Mouse (Mus musculus): ENCODE results near the gene Ndufv3.

Gene Ndufv3

GRCm38 (mm10) chr17:31556253-31556652 lies 36.3 kb downstream of the Ndufv3 start:
- no peak for DNase-seq (ENCODE audit: low spot score in 2 of 2)

- DNase-seq (ENCODE audit: low spot score in 2 of 2), result peak in 1 of 2 experiments; percentile 30
Observed at GRCm38 (mm10) chr17:31557124-31557880, 37.4 kb downstream of the Ndufv3 start.

GRCm38 (mm10) chr17:31557947-31558542 lies 38.1 kb downstream of the Ndufv3 start:
- no peak for DNase-seq (ENCODE audit: low spot score in 2 of 2)

- DNase-seq (ENCODE audit: low spot score in 2 of 2), result no peak
Observed at GRCm38 (mm10) chr17:31559021-31559789, 39.3 kb downstream of the Ndufv3 start.

GRCm38 (mm10) chr17:31563632-31564014 lies 43.7 kb downstream of the Ndufv3 start:
- peak in 1 of 2 experiments; percentile 42 for DNase-seq (ENCODE audit: low spot score in 2 of 2)

DNA sequence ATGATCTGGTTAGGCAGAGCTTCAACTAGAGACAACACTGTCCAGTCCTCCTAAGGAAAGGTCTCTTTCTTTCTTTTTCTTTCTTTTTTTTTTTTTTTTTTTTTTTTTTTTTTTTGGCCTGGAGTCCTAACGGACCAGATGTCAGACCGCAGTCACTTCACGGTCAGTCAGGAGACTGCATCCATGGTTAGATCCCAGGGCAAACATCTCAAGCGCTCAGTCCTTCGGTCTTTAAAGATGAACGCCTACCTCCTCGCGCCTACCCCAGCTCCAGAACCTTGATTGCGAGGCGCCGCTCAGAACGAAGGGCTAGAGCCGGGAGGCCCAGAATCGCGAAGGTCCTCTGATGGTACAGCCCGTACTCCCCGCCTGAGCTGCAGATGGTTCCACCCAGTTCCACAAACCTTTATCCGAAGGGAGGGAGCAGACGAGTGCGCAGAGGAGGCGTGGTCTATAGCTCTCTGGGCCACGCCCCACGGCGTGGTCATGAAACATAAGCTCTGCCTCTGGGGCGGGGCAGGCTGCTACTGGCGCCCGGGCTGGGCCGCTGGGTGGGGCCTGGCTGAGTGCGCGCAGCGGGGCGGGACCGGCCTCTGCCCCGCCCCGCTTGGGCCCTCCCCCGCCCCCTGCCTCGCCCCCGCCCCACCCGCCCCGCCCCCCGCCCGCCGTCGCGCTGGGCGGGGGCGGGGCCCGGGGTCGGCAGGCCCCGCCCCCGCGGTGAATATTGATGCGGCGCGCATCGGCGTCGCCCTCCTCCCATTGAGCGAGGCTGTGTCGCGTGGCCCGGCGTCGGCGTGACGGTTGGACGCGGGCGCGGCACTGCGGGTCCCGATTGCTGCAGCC lies 44.3 kb downstream of the Ndufv3 start, which contains the start of gene Pknox1:
Gene Pknox1 (plus strand): TSS at position 720 of the 843 bp plus-strand sequence.
- DNase-seq (ENCODE audit: low spot score in 2 of 2), result peak; percentile 89 to 98

DNA sequence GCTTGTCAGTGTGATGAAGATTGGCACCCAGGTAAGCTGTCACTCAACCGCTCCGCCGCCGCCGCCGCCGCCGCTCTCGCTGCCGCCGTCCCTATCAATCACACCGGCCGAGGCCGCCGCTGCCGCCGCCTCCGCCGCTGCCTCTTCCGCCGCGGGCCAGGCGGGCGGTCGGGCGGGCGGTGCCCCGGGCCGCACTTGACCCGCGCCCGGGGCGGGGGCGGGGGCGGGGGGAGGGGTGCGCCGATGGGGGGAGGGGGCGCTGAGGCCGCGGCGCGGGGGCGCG lies 44.9 kb downstream of the Ndufv3 start:
- no peak for DNase-seq (ENCODE audit: low spot score in 2 of 2)

DNA sequence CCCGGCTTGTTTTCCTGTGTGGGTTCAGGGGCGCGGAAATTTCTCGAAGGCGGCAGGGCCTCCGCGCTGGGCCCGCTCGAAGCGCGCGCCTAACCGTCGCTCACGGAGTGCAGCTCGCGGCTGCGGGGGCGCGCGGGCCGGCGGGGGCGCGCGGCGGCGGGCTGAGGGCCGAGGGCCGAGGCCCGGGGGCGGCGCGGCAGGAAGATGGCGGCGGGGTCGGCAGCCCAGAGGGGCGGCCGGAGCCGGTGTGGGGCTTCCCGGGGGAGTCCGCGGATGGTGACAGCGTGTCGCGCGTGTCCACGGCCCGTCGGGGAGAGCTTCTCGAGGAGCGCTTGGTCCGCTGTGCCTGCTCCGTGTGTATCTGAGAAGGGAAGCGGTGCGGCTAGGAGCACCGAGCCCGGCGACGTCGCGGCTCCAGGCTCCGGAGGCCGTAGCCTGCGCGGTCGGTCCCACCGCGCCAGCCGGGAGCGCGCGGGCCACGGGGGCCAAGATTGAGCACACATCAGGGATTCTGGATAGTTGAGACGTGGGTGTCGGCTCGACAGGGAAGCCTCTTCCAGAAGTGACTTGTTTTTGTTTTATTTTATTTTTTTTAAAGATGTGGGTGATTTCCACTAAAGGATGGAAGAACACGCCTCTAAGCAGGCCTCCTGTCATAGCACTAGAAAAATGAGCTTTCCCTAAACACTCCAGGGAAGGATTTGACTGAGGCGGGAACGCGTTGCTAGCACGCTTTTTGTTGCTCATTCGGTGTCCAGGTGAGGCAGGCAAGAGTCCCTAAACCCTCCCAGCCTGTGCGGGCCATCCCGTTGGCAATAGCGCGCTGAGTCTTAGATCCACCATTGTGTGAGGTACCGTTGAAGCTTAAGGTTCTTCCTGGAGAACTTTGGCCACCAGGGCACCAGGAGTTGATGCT lies 45.5 kb downstream of the Ndufv3 start:
- peak; percentile 43 to 78 for DNase-seq (ENCODE audit: low spot score in 2 of 2)

GRCm38 (mm10) chr17:31566276-31566675 lies 46.4 kb downstream of the Ndufv3 start:
- DNase-seq (ENCODE audit: low spot score in 2 of 2), result no peak

DNA sequence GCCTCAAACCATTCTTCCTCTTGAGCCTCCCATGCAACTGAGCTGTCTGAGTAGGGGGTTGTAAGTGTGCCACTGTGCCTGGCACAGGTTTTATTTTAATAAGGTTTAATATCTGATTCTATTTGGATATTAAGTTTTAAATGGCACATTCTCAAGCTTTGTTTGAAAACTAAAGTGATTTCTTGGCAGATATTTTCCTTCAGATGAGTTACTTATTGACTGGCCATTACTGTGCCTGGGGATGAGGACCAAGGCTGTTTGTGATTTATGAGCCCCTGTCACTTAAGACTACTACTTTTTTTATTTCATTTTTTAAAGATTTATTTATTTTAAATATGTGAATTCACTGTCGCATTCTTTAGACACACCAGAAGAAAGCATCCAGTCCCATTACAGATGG lies 49.8 kb downstream of the Ndufv3 start:
- DNase-seq (ENCODE audit: low spot score in 2 of 2), result no peak

DNA sequence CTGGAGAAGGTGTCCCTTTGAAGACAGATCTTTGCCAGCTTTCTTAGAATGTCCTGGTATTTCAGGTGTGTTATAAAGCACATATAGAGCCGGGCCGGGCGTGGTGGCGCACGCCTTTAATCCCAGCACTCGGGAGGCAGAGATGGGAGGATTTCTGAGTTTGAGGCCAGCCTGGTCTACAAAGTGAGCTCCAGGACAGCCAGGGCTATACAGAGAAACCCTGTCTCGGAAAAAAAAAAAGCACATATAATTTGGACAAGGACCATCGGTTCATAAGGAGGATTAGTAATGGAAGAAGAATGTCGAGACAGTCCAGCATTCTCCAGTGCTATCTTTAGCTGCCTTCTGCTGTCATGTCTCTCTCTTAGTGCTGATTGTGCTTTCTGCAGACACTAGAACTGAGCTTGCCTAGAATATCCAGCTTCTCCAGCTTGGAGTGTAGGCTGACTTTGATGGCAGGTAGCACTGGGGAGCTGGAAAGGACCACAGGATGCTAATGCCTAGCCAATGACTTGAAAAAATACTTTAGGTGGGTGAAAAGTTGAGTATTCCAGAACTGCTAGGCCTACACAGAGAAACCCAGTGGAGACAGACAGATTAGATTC lies 50.5 kb downstream of the Ndufv3 start:
- DNase-seq (ENCODE audit: low spot score in 2 of 2), result peak; percentile 32 to 49

DNA sequence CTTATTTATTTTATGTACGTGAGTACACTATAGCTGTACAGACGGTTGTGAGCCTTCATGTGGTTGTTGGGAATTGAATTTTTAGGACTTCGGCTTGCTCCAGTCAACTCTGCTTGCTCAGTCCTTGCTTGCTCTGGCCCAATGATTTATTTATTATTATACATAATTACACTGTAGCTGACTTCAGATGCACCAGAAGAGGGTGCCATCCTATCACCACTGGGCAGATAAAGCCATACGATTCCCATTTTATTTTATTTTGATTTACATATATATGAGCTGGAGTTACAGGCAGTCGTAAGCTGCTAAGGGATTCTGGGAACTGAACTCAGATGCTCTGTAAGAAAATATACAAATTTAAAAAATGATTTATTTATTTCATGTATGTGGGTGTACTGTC lies 51.8 kb downstream of the Ndufv3 start:
- DNase-seq (ENCODE audit: low spot score in 2 of 2), result no peak

DNA sequence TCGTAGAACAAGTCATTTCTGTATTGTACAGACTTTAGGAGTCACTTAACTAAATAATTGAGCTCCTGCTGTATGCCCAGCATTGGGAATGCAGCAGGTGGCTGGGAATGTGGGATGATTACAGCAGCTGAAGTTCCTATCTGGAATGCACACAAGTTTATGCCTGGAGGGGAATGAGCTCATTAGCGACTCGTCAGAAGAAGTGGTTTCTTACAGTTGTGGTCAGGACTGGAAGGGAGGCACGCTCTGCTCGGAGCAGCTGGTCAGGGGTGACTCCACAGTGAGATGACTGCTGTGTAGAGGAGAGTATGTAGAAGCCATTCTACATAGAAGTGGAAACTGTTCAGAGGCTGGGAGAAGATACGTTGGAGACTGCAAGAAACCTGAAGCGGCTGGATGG lies 54.7 kb downstream of the Ndufv3 start:
- DNase-seq (ENCODE audit: low spot score in 2 of 2), result no peak

DNA sequence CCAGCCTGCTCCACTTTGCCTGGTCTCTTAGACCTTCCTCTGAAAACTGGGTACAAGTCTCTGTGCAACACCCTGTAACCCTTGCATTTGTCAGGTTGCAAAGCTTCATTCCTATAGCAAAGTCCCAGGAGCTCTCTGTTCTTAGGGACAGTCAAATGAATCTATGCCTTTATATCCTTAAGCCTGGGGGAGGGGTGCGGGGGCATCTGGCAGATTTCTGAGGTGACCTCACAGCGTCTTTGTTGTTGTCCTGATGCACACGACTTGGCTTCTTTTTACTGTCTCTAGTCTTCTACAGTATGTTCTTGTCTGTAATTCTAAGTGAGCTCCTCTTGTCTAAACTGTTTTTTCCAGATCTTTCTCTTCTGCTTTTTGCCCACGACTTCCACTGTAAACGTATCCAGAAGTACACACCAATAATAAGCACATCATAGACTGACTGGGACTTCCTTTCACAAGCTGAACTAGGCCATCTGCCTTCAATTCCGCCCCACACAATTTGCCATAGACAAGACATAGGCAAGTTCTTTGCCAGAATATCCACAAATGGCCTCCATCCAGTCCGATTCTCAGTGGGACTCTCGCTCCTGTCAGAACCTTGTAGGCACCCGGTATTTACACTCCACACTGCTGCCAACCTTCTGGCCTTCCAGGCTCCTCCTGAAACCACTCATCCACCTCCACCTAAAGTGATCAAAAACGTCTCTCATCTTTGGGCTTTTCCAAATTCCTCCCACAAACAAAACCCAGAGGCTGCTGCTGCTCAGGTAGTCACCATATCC lies 56.7 kb downstream of the Ndufv3 start:
- DNase-seq (ENCODE audit: low spot score in 2 of 2), result peak in 1 of 2 experiments; percentile 20

DNA sequence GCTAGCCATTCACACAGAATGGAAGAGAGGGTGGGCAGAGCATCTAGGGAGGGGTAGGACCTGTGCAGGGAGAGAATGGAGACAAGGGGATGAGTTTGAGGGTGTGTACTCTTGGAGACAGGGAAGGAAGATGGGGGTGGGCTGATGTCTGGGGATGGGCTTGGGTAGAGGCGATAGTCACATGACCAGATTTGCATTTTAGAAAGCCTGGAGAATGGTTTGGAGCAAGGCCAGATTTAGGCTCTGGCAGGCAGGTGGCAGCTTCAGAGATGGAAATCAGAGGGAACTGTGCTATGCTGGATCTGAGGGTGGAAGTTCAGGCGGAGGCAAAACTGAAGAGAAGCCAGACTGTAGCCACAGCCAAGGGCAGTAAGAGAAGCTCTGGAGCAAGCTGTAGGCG lies 60.4 kb downstream of the Ndufv3 start:
- DNase-seq (ENCODE audit: low spot score in 2 of 2), result peak in 1 of 2 experiments; percentile 27
